Mouse (Mus musculus): ENCODE results near the gene Crim1.

DNA sequence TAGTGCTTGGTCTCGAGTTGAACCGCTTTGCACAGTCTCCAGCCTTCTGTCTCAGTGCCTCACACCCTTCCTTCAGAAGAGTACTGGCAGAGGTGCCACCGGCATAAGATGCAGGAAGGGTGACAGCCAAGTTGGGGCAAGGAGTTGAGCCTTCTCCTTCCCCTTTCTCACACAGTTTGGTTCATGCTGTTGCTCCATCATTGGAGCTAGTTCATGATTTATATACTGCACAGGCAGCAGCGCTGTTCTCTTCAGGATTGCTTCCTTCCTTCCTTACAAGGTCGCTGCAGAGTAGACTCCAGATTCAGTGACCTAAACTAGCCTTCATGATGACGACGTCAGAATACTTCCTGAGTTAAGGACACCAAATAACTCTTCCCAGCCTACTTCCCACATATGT lies 166.0 kb downstream of the Crim1 start:
- TF ChIP-seq TAL1 (IDR thresholded peaks at IDR 0.05; ENCODE audit: low read length) (no peak), GATA1 (IDR thresholded peaks at IDR 0.05; ENCODE audit: low read length) (no peak)

Measured in erythroblast, embryonic 14.5 days (primary cell).